8 mouse cellular contexts compared by ENCODE assay signal in the genomic region with DNA sequence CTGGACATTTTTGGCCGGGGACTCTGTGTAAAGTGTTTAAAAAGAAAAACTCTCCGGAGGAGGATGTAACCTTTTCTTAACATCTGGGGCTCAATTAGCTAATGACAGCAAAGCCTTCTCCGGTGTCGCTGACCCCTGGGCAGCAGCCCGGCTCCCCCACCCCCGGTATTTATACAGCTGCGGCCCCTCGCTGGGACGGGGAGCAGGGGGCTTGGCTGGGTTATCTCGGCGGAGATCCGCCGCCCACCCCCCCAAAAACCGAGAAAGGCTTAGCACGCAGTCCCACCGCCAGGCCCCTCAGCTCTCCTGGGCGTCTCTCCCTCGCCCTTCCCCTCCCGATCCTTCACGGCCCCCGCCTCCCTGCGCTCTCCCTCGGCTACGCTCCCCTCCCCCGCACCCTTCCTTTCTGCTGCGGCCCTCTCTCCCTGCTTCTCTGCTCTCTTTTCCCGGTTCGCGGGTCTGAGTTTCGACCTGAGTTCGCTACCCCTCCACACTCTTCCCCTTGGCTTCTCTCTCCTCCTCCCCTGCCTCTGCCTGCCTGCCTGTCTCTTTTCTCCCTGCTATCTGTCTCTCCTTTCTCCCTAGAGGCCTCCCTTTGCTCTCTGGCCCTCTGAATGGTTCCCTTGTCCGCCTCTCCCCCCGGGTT. TPM values are rescaled to one million over a fixed set of nuclear protein-coding genes. Genes with fewer than 3 reads are reported as not detected.
DNase-seq lines count a peak whose midpoint lies in the region; ATAC-seq and TF ChIP-seq lines count a peak whose summit lies in the region.

No protein-coding gene starts in this region.

- H3K36me3 ChIP-seq in heart, postnatal 0 days (replicated peaks; ENCODE audit: control insufficient read depth, insufficient read depth, low read length), result no peaks in the 10 kb centered on the region
- no peaks in the 10 kb centered on the region for H3K36me3 ChIP-seq in neural tube, embryonic 11.5 days (ENCODE audit: control insufficient read depth, insufficient read depth, low read length)

- H3K4me2 ChIP-seq in heart, postnatal 0 days (ENCODE audit: low read depth, low read length), result peak overlapping the region; percentile 76
- peak overlapping the region; percentile 85 for H3K4me2 ChIP-seq in neural tube, embryonic 11.5 days (ENCODE audit: low read depth)

- peaks cover 4% of the 10 kb centered on the region for H3K27me3 ChIP-seq in heart, postnatal 0 days (ENCODE audit: control insufficient read depth, insufficient read depth, low read length)
- H3K27me3 ChIP-seq in neural tube, embryonic 11.5 days (ENCODE audit: control insufficient read depth, insufficient read depth, low read length), result peaks cover 27% of the 10 kb centered on the region

- WGBS in lung, adult 2 months, result 8% methylated on average over 28 of the region's 33 CpGs
- 3% methylated on average over 32 of the region's 33 CpGs for WGBS in heart, postnatal 0 days
- WGBS in neural tube, embryonic 11.5 days, result 1% methylated on average over 30 of the region's 33 CpGs

- no peak for TF ChIP-seq EP300 in heart, postnatal 0 days (IDR thresholded peaks at IDR 0.05; ENCODE audit: low read depth)

- TF ChIP-seq POLR2A in lung, adult 2 months (IDR thresholded peaks at IDR 0.05; ENCODE audit: borderline replicate concordance, extremely low read depth, low read depth, low read length), result no peak

- peak overlapping the region; percentile 6 for H3K4me3 ChIP-seq in lung, adult 2 months (replicated peaks; ENCODE audit: extremely low read depth, low read depth, low read length)
- H3K4me3 ChIP-seq in heart, postnatal 0 days (ENCODE audit: low read depth, low read length), result peak overlapping the region; percentile 49
- H3K4me3 ChIP-seq in neural tube, embryonic 11.5 days (ENCODE audit: low read depth, low read length), result peak overlapping the region; percentile 37

- 0 out of 2 replicates have a peak, but pooled peaks have one; percentile 21 for ATAC-seq in common myeloid progenitor, adult 5-6 weeks (replicated peaks; ENCODE audit: low read depth, poor library complexity, severe bottlenecking)
- ATAC-seq in heart, postnatal 0 days (ENCODE audit: insufficient read depth, low read depth), result peak; percentile 58
- peak; percentile 45 for ATAC-seq in neural tube, embryonic 11.5 days (ENCODE audit: insufficient read depth, low FRiP score, low TSS enrichment)

- no peak for TF ChIP-seq CTCF in lung, adult 2 months (IDR thresholded peaks at IDR 0.05; ENCODE audit: insufficient read depth, low read length)
- TF ChIP-seq CTCF in heart, postnatal 0 days (IDR thresholded peaks at IDR 0.05; ENCODE audit: low read depth), result no peak

- H3K4me1 ChIP-seq in lung, adult 2 months (ENCODE audit: control insufficient read depth, insufficient read depth, low read length), result peaks cover 2% of the 10 kb centered on the region; the same call in 1 of the 2 replicates
- peaks cover 28% of the 10 kb centered on the region for H3K4me1 ChIP-seq in heart, postnatal 0 days (ENCODE audit: control insufficient read depth, insufficient read depth)
- peaks cover 24% of the 10 kb centered on the region for H3K4me1 ChIP-seq in neural tube, embryonic 11.5 days (ENCODE audit: control insufficient read depth, insufficient read depth, low read length)

- peak overlapping the region; percentile 24 for H3K27ac ChIP-seq in heart, postnatal 0 days (ENCODE audit: low read depth)
- H3K27ac ChIP-seq in neural tube, embryonic 11.5 days (ENCODE audit: low read depth, low read length), result peak overlapping the region; percentile 42; the same call in 1 of the 2 replicates

- no peaks in the 10 kb centered on the region for H3K9me3 ChIP-seq in heart, postnatal 0 days (replicated peaks; ENCODE audit: control insufficient read depth, low read length)
- no peaks in the 10 kb centered on the region for H3K9me3 ChIP-seq in neural tube, embryonic 11.5 days (ENCODE audit: control insufficient read depth, low read length)

- peak overlapping the region; percentile 47 for H3K9ac ChIP-seq in heart, postnatal 0 days (replicated peaks; ENCODE audit: low read depth, low read length)
- H3K9ac ChIP-seq in neural tube, embryonic 11.5 days (ENCODE audit: low read length), result peak overlapping the region; percentile 60

- DNase-seq in lung, adult 2 months, result no peak
- no peak for DNase-seq in lung, postnatal 25 days (ENCODE audit: low spot score)
- DNase-seq in heart, postnatal 0 days (ENCODE audit: low spot score), result peak; percentile 32
- DNase-seq in liver, result peak; percentile 51
- peak; percentile 66 for DNase-seq in neural tube, embryonic 11.5 days (ENCODE audit: low spot score)
- DNase-seq in cerebellum, adult 9-11 months, result no peak
- DNase-seq in c-Kit-positive CD71-positive TER-119-positive erythroid progenitor cells, embryonic 14.5 days (ENCODE audit: low spot score), result no peak

RNA-seq across cellular contexts. Expression of a gene that starts 42.0 kb away (rescaled TPM):
- 43.9 and 50.5 TPM in 2 replicates for polyA plus RNA-seq in lung, adult 2 months (2012; rRNA removed)
- not detected in 2 replicates for total RNA-seq in common myeloid progenitor, adult 5-6 weeks (2017)
- 8.5 and 9.6 TPM in 2 replicates for total RNA-seq in heart, postnatal 0 days (2014; rRNA removed; ENCODE audit: low replicate concordance)
- polyA plus RNA-seq in heart, postnatal 0 days (2015; fragmentation: Nextera tagmentation; extraction: Ambion mirVana), result 6.2 and 6.8 TPM in 2 replicates
- 15.1 and 15.5 TPM in 2 replicates for polyA plus RNA-seq in neural tube, embryonic 11.5 days (2014; fragmentation: Nextera tagmentation; extraction: Ambion mirVana)

Comparison
In these comparisons a context has a peak if more than half of its experiments do, and no peak if none do; other contexts are left out.
1. DNase-seq: peak in heart, postnatal 0 days (single experiment), liver (single experiment) and neural tube, embryonic 11.5 days (single experiment); none in lung, adult 2 months (single experiment), lung, postnatal 25 days (single experiment), cerebellum, adult 9-11 months (single experiment) and c-Kit-positive CD71-positive TER-119-positive erythroid progenitor cells, embryonic 14.5 days (single experiment).
2. Peak in every context shown above with its lines, with median percentiles within 50 percentile points of each other: H3K4me3 ChIP-seq and ATAC-seq.